Comparison of ENCODE assay signal across 29 mouse cellular contexts in genomic region chr9:58218539-58218938, GRCm38 (mm10). TPM values are rescaled to one million over a fixed set of nuclear protein-coding genes. Genes with fewer than 3 reads are reported as not detected.
"Had no signal": no experiment of that assay in that cellular context is flagged by ENCODE, and none has a peak within 500 bp of the region (broad histone marks: within the 10 kb centered on the region; RNA-seq: fewer than 3 reads in every experiment).

No protein-coding gene starts in this region.

- H3K4me3 ChIP-seq: gastrocnemius, adult 2 months; heart, adult 2 months; heart, embryonic 13.5 days; heart, embryonic 15.5 days; hindbrain, embryonic 13.5 days; hindbrain, embryonic 15.5 days; kidney, embryonic 15.5 days; limb, embryonic 10.5 days; limb, embryonic 12.5 days; liver, embryonic 13.5 days; liver, embryonic 15.5 days had no signal

- H3K9ac ChIP-seq: heart, embryonic 13.5 days; heart, embryonic 15.5 days; hindbrain, embryonic 13.5 days; hindbrain, embryonic 15.5 days; kidney, embryonic 15.5 days; limb, embryonic 12.5 days; liver, embryonic 13.5 days; liver, embryonic 15.5 days had no signal

- H3K4me1 ChIP-seq: hindbrain, embryonic 15.5 days had no signal

- H3K4me2 ChIP-seq: heart, embryonic 11.5 days; heart, embryonic 13.5 days; heart, embryonic 15.5 days; hindbrain, embryonic 13.5 days; hindbrain, embryonic 15.5 days; kidney, embryonic 15.5 days; limb, embryonic 12.5 days; liver, embryonic 11.5 days; liver, embryonic 13.5 days; liver, embryonic 15.5 days had no signal

- H3K27me3 ChIP-seq: heart, embryonic 13.5 days; heart, embryonic 15.5 days; hindbrain, embryonic 13.5 days; kidney, embryonic 15.5 days; limb, embryonic 12.5 days; liver, embryonic 13.5 days; liver, embryonic 15.5 days had no signal

- H3K9me3 ChIP-seq: heart, embryonic 13.5 days; heart, embryonic 15.5 days; hindbrain, embryonic 13.5 days; hindbrain, embryonic 15.5 days; kidney, embryonic 15.5 days; limb, embryonic 10.5 days; limb, embryonic 12.5 days; liver, embryonic 13.5 days; liver, embryonic 15.5 days had no signal

- DNase-seq: gastrocnemius, adult 2 months; gastrocnemius, postnatal 10 days; gastrocnemius, postnatal 25 days; heart, adult 11 months; heart, adult 2 months; heart, postnatal 14 days; heart, postnatal 36 days; kidney, adult 11 months; kidney, adult 2 months; kidney, adult 9 months; kidney, postnatal 14 days; kidney, postnatal 36 days; layer of hippocampus, adult 9-11 months; layer of hippocampus, postnatal 36 days; liver; liver, embryonic 13.5 days had no signal

- H3K27ac ChIP-seq: gastrocnemius, adult 2 months; heart, adult 2 months; heart, embryonic 13.5 days; heart, embryonic 15.5 days; hindbrain, embryonic 13.5 days; hindbrain, embryonic 15.5 days; hindbrain, postnatal 0 days; kidney, embryonic 15.5 days; kidney, postnatal 0 days; limb, embryonic 10.5 days; limb, embryonic 12.5 days; liver, embryonic 13.5 days; liver, embryonic 15.5 days had no signal

- ATAC-seq: hindbrain, postnatal 0 days; intestine, embryonic 16.5 days had no signal

- H3K36me3 ChIP-seq: hindbrain, embryonic 13.5 days; hindbrain, embryonic 15.5 days had no signal

RNA-seq across cellular contexts. Expression of gene Islr2, which starts 14.4 kb away (rescaled TPM):
- polyA plus RNA-seq: heart, embryonic 15.5 days had no signal
